Mouse (Mus musculus) forebrain, embryonic 13.5 days (tissue): ENCODE data around the gene Arih2. TPM values are rescaled to one million over a fixed set of nuclear protein-coding genes. Genes with fewer than 3 reads are reported as not detected.
"Not testable (repeated sequence)": the region's sequence is repeated elsewhere in the genome, so short reads cannot be mapped to it uniquely, and the experiment has no call there.

Experiments used
- ATAC-seq: fragments of 200-750 bp; cut with Nextera tagmentation; 2 replicates; pipeline ENCODE4 v1.8.0; 2017
- H3K27ac ChIP-seq: fragments of 300-500 bp; sonication (generic); 2 replicates; pipeline ENCODE4 v1.5.1; 2015; ENCODE audit warnings: inconsistent platforms, mild to moderate bottlenecking, moderate library complexity
- H3K27me3 ChIP-seq: fragments of 300-500 bp; sonication (generic); 2 replicates; pipeline ENCODE4 v1.6.1; 2015; ENCODE audit warnings: mild to moderate bottlenecking, inconsistent platforms
- H3K36me3 ChIP-seq: fragments of 300-500 bp; sonication (generic); 2 replicates; pipeline ENCODE4 v1.6.1; 2015; ENCODE audit warnings: mild to moderate bottlenecking, inconsistent platforms; ENCODE audit not compliant: poor library complexity, severe bottlenecking
- H3K4me1 ChIP-seq: fragments of 300-500 bp; sonication (generic); 2 replicates; pipeline ENCODE4 v1.6.1; 2015; ENCODE audit warnings: inconsistent platforms
- H3K4me2 ChIP-seq: fragments of 300-500 bp; sonication (generic); 2 replicates; pipeline ENCODE4 v1.6.1; 2015; ENCODE audit warnings: inconsistent platforms, mild to moderate bottlenecking, moderate library complexity
- H3K4me3 ChIP-seq: fragments of 300-500 bp; sonication (generic); 2 replicates; pipeline ENCODE4 v1.5.1; 2015; ENCODE audit warnings: mild to moderate bottlenecking, inconsistent platforms
- H3K9ac ChIP-seq: fragments of 300-500 bp; sonication (generic); 2 replicates; pipeline ENCODE4 v1.6.1; 2015; ENCODE audit warnings: mild to moderate bottlenecking, inconsistent platforms
- H3K9me3 ChIP-seq: fragments of 300-500 bp; sonication (generic); replicated peaks from 2 replicates; pipeline ENCODE4 v1.6.1; 2016; ENCODE audit warnings: inconsistent platforms
- WGBS: fragments of 180-500 bp; shearing (Covaris S2); methylation state at CpG from one replicate; pipeline ENCODE4 v1.1.7; 2015; 5-methylcytosine and 5-hydroxymethylcytosine counted together
- polyA plus RNA-seq: library from polyadenylated mRNA; unstranded; fragments of >200 nt; fragmentation: Nextera tagmentation; extraction: Ambion mirVana; gene quantifications from 2 replicates; pipeline ENCODE4 v1.2.1, GENCODE M21; 2015

The Arih2 gene
- polyA plus RNA-seq, 1 experiment from 2014 or later: 55.9 TPM

DNA sequence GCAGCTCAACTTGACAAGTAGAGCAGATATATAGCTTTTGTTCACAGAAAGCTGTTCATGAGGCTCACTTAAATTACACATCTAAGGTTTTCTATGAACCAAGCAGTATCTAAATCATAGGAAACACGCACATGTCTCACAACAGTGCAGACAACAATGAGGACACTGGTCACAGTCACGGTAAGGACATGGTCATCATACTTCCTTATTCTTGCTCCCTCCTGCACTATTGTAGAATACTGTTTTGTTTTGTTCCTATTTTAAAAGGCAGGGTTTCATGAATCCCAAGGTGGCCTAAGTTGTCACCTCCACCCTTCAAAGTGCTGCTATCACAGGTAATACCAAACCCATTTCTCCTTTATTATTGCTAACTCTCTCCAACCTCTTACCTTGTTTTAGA, 9.4 kb downstream of the Arih2 start:
- Histone ChIP-seq H3K9ac (no peak overlapping the region), H3K4me2 (no peak overlapping the region), H3K36me3 (peaks cover 43% of the 10 kb centered on the region), H3K27ac (no peak overlapping the region), H3K4me3 (no peak overlapping the region), H3K9me3 (no peaks in the 10 kb centered on the region), H3K4me1 (no peaks in the 10 kb centered on the region), H3K27me3 (no peaks in the 10 kb centered on the region)
- WGBS: 95% methylated on average over 2 of the region's 2 CpGs
- ATAC-seq: no peak

GRCm38 (mm10) chr9:108635415-108635814, 13.8 kb downstream of the Arih2 start:
- H3K9me3 ChIP-seq: no peaks in the 10 kb centered on the region
- H3K4me3 ChIP-seq: no peak overlapping the region
- no peak overlapping the region for H3K9ac ChIP-seq
- H3K36me3 ChIP-seq: peaks cover 17% of the 10 kb centered on the region; the same call in 1 of the 2 replicates
- WGBS: 75% methylated on average over 2 of the region's 2 CpGs
- H3K4me2 ChIP-seq: no peak overlapping the region
- H3K27me3 ChIP-seq: no peaks in the 10 kb centered on the region
- no peak for ATAC-seq
- no peak overlapping the region for H3K27ac ChIP-seq
- no peaks in the 10 kb centered on the region for H3K4me1 ChIP-seq

DNA sequence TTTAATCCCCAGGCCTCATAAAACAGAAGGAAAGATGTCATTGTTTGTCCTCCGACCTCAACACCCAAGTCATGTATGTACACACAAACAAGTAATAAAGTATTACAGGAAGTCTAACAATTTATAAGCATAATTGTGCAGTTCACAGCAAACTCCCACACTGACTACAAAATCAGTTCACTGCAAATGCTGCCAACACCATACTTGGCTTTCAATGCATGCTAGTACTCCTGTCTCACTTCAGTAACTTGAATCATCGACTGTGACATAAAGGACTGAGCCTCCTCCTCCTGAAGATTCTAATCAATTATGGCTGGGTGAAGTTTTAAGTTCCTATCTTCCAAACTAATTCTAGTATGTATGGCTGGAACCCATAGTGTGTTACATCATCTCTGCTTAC, 15.3 kb downstream of the Arih2 start:
- no peaks in the 10 kb centered on the region for H3K4me1 ChIP-seq
- H3K27ac ChIP-seq: no peak overlapping the region
- no peak overlapping the region for H3K4me3 ChIP-seq
- WGBS: 73% methylated on average over 2 of the region's 2 CpGs
- no peak overlapping the region for H3K4me2 ChIP-seq
- no peak overlapping the region for H3K9ac ChIP-seq
- no peaks in the 10 kb centered on the region for H3K9me3 ChIP-seq
- H3K27me3 ChIP-seq: no peaks in the 10 kb centered on the region
- 0 out of 2 replicates have a peak, but pooled peaks cover 20% of the 10 kb centered on the region for H3K36me3 ChIP-seq
- no peak for ATAC-seq

- Histone ChIP-seq H3K4me2 (no peak overlapping the region), H3K9me3 (no peaks in the 10 kb centered on the region), H3K4me1 (no peaks in the 10 kb centered on the region), H3K27ac (no peak overlapping the region), H3K27me3 (no peaks in the 10 kb centered on the region), H3K4me3 (no peak overlapping the region), H3K9ac (no peak overlapping the region), H3K36me3 (peaks cover 20% of the 10 kb centered on the region; the same call in 1 of the 2 replicates)
- no peak for ATAC-seq
- WGBS: 90% methylated on average over 5 of the region's 5 CpGs
Observed at GRCm38 (mm10) chr9:108632375-108632774, 16.8 kb downstream of the Arih2 start.

DNA sequence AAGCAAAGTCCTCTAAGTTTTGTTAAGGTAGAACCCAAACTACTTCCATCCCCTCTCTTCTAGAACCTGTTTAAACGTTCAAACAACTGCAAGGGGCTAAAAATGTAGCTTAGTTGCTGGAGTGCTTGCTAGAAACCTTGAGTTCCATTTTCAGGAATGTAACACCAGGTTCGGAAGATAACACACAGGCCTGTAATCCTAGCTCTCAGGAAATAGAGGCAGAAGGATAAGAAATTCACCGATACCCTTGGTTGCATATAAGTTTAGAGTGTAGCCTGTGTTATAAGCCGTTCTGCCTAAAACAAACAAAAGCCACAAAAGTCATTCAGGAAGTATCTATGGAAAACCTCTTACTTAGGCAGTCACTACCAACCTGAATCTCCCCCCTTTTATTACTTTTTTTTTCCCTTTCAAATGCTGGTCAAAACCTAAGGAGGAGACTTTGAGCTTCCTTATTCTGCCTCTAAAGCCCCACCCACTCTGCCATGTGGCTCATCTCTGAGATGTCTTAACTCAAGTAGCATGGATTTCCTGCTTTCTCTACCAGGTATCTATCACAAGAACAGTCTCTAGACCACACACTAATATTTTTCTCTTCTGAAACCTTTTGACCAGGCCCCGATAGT, 17.4 kb downstream of the Arih2 start:
- 91% methylated on average over 5 of the region's 5 CpGs for WGBS
- H3K9me3 ChIP-seq: no peaks in the 10 kb centered on the region

GRCm38 (mm10) chr9:108630683-108631082, 18.5 kb downstream of the Arih2 start:
- H3K4me3 ChIP-seq: no peak overlapping the region
- peaks cover 22% of the 10 kb centered on the region for H3K36me3 ChIP-seq
- 93% methylated on average over 1 of the region's 1 CpGs for WGBS
- H3K9ac ChIP-seq: no peak overlapping the region
- no peak overlapping the region for H3K4me2 ChIP-seq
- no peaks in the 10 kb centered on the region for H3K4me1 ChIP-seq
- no peaks in the 10 kb centered on the region for H3K9me3 ChIP-seq
- no peaks in the 10 kb centered on the region for H3K27me3 ChIP-seq
- no peak overlapping the region for H3K27ac ChIP-seq
- ATAC-seq: no peak

More for the DNA sequence above, 17.4 kb downstream of the Arih2 start:
- no peak overlapping the region for H3K4me3 ChIP-seq
- H3K9ac ChIP-seq: no peak overlapping the region
- no peaks in the 10 kb centered on the region for H3K27me3 ChIP-seq
- no peak overlapping the region for H3K4me2 ChIP-seq
- H3K4me1 ChIP-seq: no peaks in the 10 kb centered on the region
- no peak overlapping the region for H3K27ac ChIP-seq
- ATAC-seq: no peak
- peaks cover 21% of the 10 kb centered on the region; the same call in 1 of the 2 replicates for H3K36me3 ChIP-seq

- Histone ChIP-seq H3K27me3 (no peaks in the 10 kb centered on the region), H3K4me2 (no peak overlapping the region), H3K4me1 (no peaks in the 10 kb centered on the region), H3K9ac (no peak overlapping the region), H3K4me3 (no peak overlapping the region), H3K9me3 (no peaks in the 10 kb centered on the region), H3K27ac (no peak overlapping the region), H3K36me3 (peaks cover 24% of the 10 kb centered on the region)
- WGBS: 82% methylated on average over 4 of the region's 4 CpGs
- ATAC-seq: no peak
Observed at GRCm38 (mm10) chr9:108628141-108628540, 21.0 kb downstream of the Arih2 start.

GRCm38 (mm10) chr9:108626498-108626897, 22.7 kb downstream of the Arih2 start:
- Histone ChIP-seq H3K27me3 (no peaks in the 10 kb centered on the region), H3K9ac (no peak overlapping the region), H3K9me3 (no peaks in the 10 kb centered on the region), H3K36me3 (peaks cover 24% of the 10 kb centered on the region), H3K27ac (no peak overlapping the region), H3K4me3 (no peak overlapping the region), H3K4me2 (no peak overlapping the region), H3K4me1 (no peaks in the 10 kb centered on the region)
- ATAC-seq: no peak
- WGBS: 85% methylated on average over 2 of the region's 2 CpGs

DNA sequence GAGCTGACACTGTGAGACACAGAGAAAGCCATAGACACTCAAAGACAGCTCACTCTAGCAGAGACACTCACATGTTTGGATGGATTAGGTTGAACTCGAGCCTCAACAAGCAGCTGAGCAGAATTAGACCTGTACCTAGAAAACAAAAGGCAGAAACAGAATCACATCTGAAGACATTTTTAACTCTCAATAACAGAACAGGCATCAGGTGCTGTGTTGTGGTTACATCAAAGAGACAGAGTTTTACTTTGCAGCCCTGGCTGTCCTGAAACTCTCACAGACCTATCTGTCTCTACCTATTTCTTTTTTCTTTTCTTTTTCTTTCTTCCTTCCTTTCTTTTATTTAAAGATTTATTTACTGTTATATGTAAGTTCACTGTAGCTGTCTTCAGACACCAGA, 31.9 kb downstream of the Arih2 start:
- Histone ChIP-seq H3K27ac (no peak overlapping the region), H3K9ac (no peak overlapping the region), H3K9me3 (no peaks in the 10 kb centered on the region), H3K36me3 (peaks cover 53% of the 10 kb centered on the region), H3K27me3 (no peaks in the 10 kb centered on the region), H3K4me2 (no peak overlapping the region), H3K4me1 (no peaks in the 10 kb centered on the region), H3K4me3 (no peak overlapping the region)
- 85% methylated on average over 1 of the region's 1 CpGs for WGBS
- ATAC-seq: no peak

GRCm38 (mm10) chr9:108611488-108611887, 37.7 kb downstream of the Arih2 start:
- H3K36me3 ChIP-seq: peaks cover 97% of the 10 kb centered on the region
- H3K9me3 ChIP-seq: no peaks in the 10 kb centered on the region
- H3K27ac ChIP-seq: no peak overlapping the region
- no peak overlapping the region for H3K9ac ChIP-seq
- 95% methylated on average over 10 of the region's 10 CpGs for WGBS
- H3K4me3 ChIP-seq: no peak overlapping the region
- no peaks in the 10 kb centered on the region for H3K4me1 ChIP-seq
- H3K4me2 ChIP-seq: no peak overlapping the region
- no peaks in the 10 kb centered on the region for H3K27me3 ChIP-seq
- no peak for ATAC-seq

DNA sequence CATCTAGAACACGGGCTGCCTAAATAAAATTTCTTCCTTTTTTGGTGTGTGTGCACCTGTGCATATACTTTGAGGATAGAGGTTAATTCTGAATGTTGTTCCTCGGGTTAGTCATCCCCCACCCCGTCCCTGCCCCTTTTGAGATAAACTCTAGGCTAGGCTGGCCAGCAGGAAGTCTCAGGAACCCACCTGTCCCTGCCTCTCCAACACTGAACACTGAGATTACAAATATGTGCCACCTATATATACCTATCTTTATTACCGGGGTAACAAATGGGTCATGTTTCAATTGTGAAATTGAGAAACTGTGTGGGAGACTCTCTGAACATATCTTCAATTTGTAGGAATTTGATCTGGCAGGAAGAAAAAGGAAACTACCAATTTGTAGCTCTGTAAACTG, 40.3 kb downstream of the Arih2 start:
- H3K4me1 ChIP-seq: no peaks in the 10 kb centered on the region
- H3K9ac ChIP-seq: no peak overlapping the region
- WGBS: 93% methylated on average over 4 of the region's 4 CpGs
- H3K27ac ChIP-seq: no peak overlapping the region
- H3K27me3 ChIP-seq: no peaks in the 10 kb centered on the region
- no peak for ATAC-seq
- no peak overlapping the region for H3K4me2 ChIP-seq
- H3K36me3 ChIP-seq: peaks cover 98% of the 10 kb centered on the region
- no peak overlapping the region for H3K4me3 ChIP-seq
- no peaks in the 10 kb centered on the region for H3K9me3 ChIP-seq

GRCm38 (mm10) chr9:108607929-108608328, 41.3 kb downstream of the Arih2 start:
- not testable (repeated sequence) for H3K27me3 ChIP-seq, H3K9me3 ChIP-seq, H3K9ac ChIP-seq, H3K4me3 ChIP-seq, H3K4me1 ChIP-seq, H3K27ac ChIP-seq, H3K4me2 ChIP-seq, ATAC-seq
- 92% methylated on average over 5 of the region's 5 CpGs for WGBS
- H3K36me3 ChIP-seq: peaks cover 98% of the 10 kb centered on the region

DNA sequence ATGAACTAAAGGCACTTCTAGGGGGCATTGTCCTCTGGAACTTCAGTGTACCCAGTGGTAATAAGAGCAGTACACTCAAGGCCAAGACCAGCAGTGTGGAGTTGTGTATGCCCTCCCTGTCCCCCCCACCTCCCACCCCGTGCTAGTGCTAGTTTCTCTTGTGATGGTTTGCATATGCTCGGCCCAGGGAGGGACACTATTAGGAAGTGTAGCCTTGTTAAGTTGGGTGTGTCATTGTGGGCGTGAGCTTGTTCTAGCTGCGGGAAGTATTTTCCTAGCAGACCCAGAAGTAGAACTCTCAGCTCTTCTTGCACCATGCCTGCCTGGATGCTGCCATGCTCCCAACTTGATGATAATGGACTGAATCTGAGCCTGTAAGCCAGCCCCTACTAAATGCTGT, 47.2 kb downstream of the Arih2 start:
- Histone ChIP-seq H3K27ac (no peak overlapping the region), H3K27me3 (no peaks in the 10 kb centered on the region), H3K4me3 (no peak overlapping the region), H3K9me3 (no peaks in the 10 kb centered on the region), H3K4me2 (no peak overlapping the region), H3K4me1 (peaks cover 3% of the 10 kb centered on the region; the same call in 1 of the 2 replicates), H3K9ac (no peak overlapping the region), H3K36me3 (peaks cover 46% of the 10 kb centered on the region)
- ATAC-seq: no peak
- 80% methylated on average over 4 of the region's 4 CpGs for WGBS
